Mouse (Mus musculus) liver, embryonic 14.5 days (tissue): ENCODE measurements around the gene Cenpn. TPM values are rescaled to one million over a fixed set of nuclear protein-coding genes. Genes with fewer than 3 reads are reported as not detected.

Experiments
- ATAC-seq: fragments of 200-750 bp; cut with Nextera tagmentation; 2 replicates; pipeline ENCODE4 v1.8.0; 2017; ENCODE audit warnings: moderate number of reproducible peaks, mild to moderate bottlenecking, moderate library complexity; ENCODE audit not compliant: insufficient read depth
- DNase-seq, 3 experiments: peaks; one replicate each; pipeline ENCODE4 v3.0.0-alpha.2; 2012 to 2013; ENCODE audit warnings: low read depth in 3 of 3, low spot score in 3 of 3
- H3K27ac ChIP-seq: fragments of 300-500 bp; sonication (generic); 2 replicates; pipeline ENCODE4 v1.5.1; 2014; ENCODE audit warnings: moderate library complexity, mild to moderate bottlenecking, control low read depth, inconsistent platforms
- H3K27me3 ChIP-seq: fragments of 300-500 bp; sonication (generic); 2 replicates; pipeline ENCODE4 v1.6.1; 2014; ENCODE audit warnings: mild to moderate bottlenecking, low read length, moderate library complexity; ENCODE audit not compliant: control insufficient read depth, insufficient read depth
- H3K36me3 ChIP-seq: fragments of 300-500 bp; sonication (generic); replicated peaks from 2 replicates; pipeline ENCODE4 v1.6.1; 2014; ENCODE audit warnings: low read depth; ENCODE audit not compliant: control insufficient read depth, insufficient read depth
- H3K4me1 ChIP-seq, 2 experiments: fragments of 200-500 bp in 1 of 2; fragments of 300-500 bp in 1 of 2; sonication (generic) in 1 of 2; replicated peaks; 2 replicates each; pipeline ENCODE4 v1.6.1; 2012 to 2014; ENCODE audit warnings: antibody characterized with exemption in 1 of 2, inconsistent platforms in 1 of 2, low read length in 1 of 2; ENCODE audit not compliant: control insufficient read depth in 2 of 2, insufficient read depth in 2 of 2
- H3K4me2 ChIP-seq: fragments of 300-500 bp; sonication (generic); 2 replicates; pipeline ENCODE4 v1.6.1; 2014; ENCODE audit warnings: low read depth, mild to moderate bottlenecking, control low read depth, moderate library complexity
- H3K4me3 ChIP-seq, 2 experiments: fragments of 200-500 bp in 1 of 2; fragments of 300-500 bp in 1 of 2; sonication (generic) in 1 of 2; 2 replicates each; pipeline ENCODE4 v1.5.1; 2012 to 2014; ENCODE audit warnings: low read depth in 2 of 2, low read length in 2 of 2, mild to moderate bottlenecking in 2 of 2, control low read depth in 1 of 2, inconsistent platforms in 1 of 2, moderate library complexity in 1 of 2; ENCODE audit not compliant: insufficient read depth in 1 of 2
- H3K9ac ChIP-seq: fragments of 300-500 bp; sonication (generic); replicated peaks from 2 replicates; pipeline ENCODE4 v1.6.1; 2014; ENCODE audit warnings: mild to moderate bottlenecking, control low read depth, moderate library complexity
- H3K9me3 ChIP-seq: fragments of 300-500 bp; sonication (generic); 2 replicates; pipeline ENCODE4 v1.6.1; 2016; ENCODE audit warnings: low read length, mixed read lengths; ENCODE audit not compliant: control insufficient read depth
- CTCF ChIP-seq: IDR thresholded peaks from 2 replicates; pipeline ENCODE4 v1.5.1; 2016; ENCODE audit warnings: antibody characterized with exemption, low read depth, control low read depth
- EP300 ChIP-seq: IDR thresholded peaks from 2 replicates; pipeline ENCODE4 v1.6.1; 2016; ENCODE audit warnings: antibody characterized with exemption, low read depth
- WGBS: fragments of 180-500 bp; shearing (Covaris S2); extraction: QIAGEN DNeasy Blood & Tissue Kit; methylation state at CpG from one replicate; pipeline ENCODE4 v1.1.7; 2014; ENCODE audit not compliant: insufficient replicate concordance; 5-methylcytosine and 5-hydroxymethylcytosine counted together
- polyA plus RNA-seq, 2 experiments: library from polyadenylated mRNA; depleted of rRNA in 1 of 2; stranded (reverse) in 1 of 2; unstranded in 1 of 2; fragments of >200 nt; fragmentation: Nextera tagmentation in 1 of 2; extraction: Ambion mirVana in 1 of 2; gene quantifications; 2 replicates each; pipeline versions ENCODE4 v1.2.1 to v1.2.3; 2012 to 2014

Cenpn gene
- polyA plus RNA-seq, 2 experiments: 21.3 to 27.4 TPM

DNA sequence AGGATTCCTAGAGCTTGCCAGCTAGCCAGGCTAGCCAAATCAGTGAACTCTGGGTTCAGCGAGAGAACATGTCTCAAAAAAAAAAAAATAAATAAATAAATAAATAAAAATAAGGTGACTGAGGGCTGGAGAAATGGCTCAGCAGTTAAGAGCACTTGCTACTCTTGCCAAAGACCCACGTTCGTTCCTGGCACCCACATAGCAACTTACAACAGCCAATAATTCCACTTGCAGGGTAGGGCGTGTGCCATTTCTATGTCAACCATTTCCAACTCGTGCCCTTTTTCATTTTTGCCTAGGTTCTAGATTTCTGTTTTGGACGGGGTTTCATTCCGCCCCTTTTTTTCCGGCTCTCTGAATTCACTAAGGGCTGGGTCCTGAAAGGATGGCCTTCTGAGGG, 56.5 kb downstream of the Cenpn start:
- no peak for DNase-seq
- no peak for ATAC-seq
- peaks cover 8 to 16% of the 10 kb centered on the region in 2 experiments for H3K4me1 ChIP-seq
- no peaks in the 10 kb centered on the region for H3K27me3 ChIP-seq
- no peaks in the 10 kb centered on the region for H3K9me3 ChIP-seq
- whole genome bisulfite sequencing: 34% methylated on average over 8 of the region's 8 CpGs
- H3K36me3 ChIP-seq: no peaks in the 10 kb centered on the region
- no peak overlapping the region for H3K27ac ChIP-seq
- H3K9ac ChIP-seq: peak overlapping the region; percentile 14; the same call in 1 of the 2 replicates
- H3K4me3 ChIP-seq: peak overlapping the region; percentile 83 to 90
- no peak for TF ChIP-seq CTCF
- TF ChIP-seq EP300: no peak
- peak overlapping the region; percentile 92 for H3K4me2 ChIP-seq

DNA sequence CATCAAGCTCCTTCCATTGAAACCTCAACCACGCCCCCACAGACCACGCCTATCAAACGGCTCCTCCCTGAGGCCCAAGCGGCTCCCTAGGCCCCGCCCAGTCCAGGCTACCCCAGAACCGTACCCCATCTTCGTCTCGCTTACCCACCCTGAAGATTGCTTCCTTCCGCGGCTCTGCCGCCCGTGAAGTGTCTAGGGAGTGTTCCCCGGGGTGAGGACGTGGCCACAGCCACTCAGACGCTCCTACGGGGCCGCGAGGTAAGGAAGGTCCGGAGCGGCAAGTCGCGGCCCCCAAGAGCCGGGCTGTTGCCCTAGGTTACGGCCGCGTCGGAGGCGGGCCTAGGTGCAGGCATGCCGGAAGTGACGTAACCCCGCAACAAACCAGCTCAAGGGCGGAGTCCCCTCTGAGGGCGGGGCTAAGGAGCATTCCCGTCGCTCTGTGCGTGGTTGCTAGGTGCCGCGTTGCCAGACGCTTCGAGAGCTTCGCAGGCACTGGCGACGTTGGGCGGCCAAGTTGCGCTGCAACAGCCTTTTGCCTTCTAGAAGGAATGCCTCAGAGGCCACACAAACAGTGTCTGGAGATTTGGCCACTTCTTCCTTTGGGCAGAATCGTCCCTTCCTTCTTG, 57.2 kb downstream of the Cenpn start, which contains the start of gene 1700030J22Rik:
1700030J22Rik (minus strand) TSS at position 329 of the 626 bp plus-strand sequence.
- no peaks in the 10 kb centered on the region for H3K9me3 ChIP-seq
- H3K4me3 ChIP-seq: peak within 1 kb of the TSS; percentile 83 to 90
- under 1% methylated on average over 46 of the region's 46 CpGs for WGBS
- peaks cover 8 to 16% of the 10 kb centered on the region in 2 experiments for H3K4me1 ChIP-seq
- DNase-seq (peak; percentile 97 to 98 (median 97)), ATAC-seq (peak; percentile 96)
- TF ChIP-seq CTCF (peak; percentile 49; the same call in 1 of the 2 replicates), EP300 (no peak)
- no peak within 1 kb of the TSS for H3K27ac ChIP-seq
- H3K4me2 ChIP-seq: peak within 1 kb of the TSS; percentile 92
- peak within 1 kb of the TSS; percentile 55 for H3K9ac ChIP-seq
- H3K27me3 ChIP-seq: no peaks in the 10 kb centered on the region
- H3K36me3 ChIP-seq: no peaks in the 10 kb centered on the region

DNA sequence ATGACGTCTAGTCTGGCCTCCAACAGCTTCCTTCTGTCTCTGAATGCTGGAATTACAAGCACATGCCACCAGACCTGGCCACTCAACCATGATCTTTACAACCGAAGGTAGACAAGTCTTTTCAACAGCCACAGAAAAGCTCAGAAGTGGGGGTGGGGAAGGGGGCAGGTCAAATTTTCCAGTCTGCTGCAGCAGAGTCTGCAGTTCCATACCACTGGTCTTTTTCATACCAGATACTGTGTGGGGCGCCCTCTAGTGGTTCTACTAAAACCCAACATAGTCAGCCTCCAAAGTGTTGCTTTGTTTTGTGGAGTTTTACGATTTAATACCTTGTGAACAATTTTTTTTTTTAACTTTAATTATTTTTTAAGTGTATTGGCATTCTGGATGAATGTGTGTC, 58.6 kb downstream of the Cenpn start:
- H3K36me3 ChIP-seq: 0 out of 2 replicates have a peak, but pooled peaks cover 3% of the 10 kb centered on the region
- DNase-seq (peak; percentile 52 to 61 (median 57)), ATAC-seq (no peak)
- H3K4me3 ChIP-seq: no peak overlapping the region
- peaks cover 8 to 16% of the 10 kb centered on the region in 2 experiments for H3K4me1 ChIP-seq
- 19% methylated on average over 4 of the region's 4 CpGs for WGBS
- H3K4me2 ChIP-seq: no peak overlapping the region; the same call in 1 of the 2 replicates
- TF ChIP-seq CTCF: peak; percentile 80
- 0 out of 2 replicates have a peak, but pooled peaks have one; percentile 8 for TF ChIP-seq EP300
- H3K27me3 ChIP-seq: no peaks in the 10 kb centered on the region
- no peak overlapping the region for H3K9ac ChIP-seq
- no peaks in the 10 kb centered on the region for H3K9me3 ChIP-seq
- no peak overlapping the region for H3K27ac ChIP-seq

DNA sequence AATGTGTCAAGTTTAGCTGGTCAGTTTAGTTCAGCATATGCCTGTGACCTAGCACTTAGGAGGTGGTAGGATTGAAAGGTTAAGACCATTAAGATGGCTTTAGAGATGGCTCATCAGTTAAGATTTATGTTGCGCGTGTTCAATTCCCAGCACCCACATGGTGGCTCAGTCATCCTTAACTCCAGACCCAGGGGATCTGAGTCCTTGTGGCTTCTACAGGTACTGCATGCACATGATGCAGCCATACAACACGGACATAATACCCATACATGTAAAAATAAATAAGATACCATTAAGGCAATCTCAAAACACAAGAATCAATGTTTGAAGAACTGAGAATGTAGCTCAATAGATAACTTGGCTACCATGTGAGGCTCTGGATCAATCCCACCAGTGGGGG, 68.3 kb downstream of the Cenpn start:
- TF ChIP-seq CTCF (peak; percentile 23; the same call in 1 of the 2 replicates), EP300 (no peak)
- Histone ChIP-seq H3K36me3 (peaks cover 3% of the 10 kb centered on the region), H3K4me2 (no peak overlapping the region), H3K4me1 (peaks cover 3 to 9% of the 10 kb centered on the region in 2 experiments; a peak in 2 of 4 replicates), H3K9me3 (no peaks in the 10 kb centered on the region), H3K4me3 (no peak overlapping the region), H3K9ac (no peak overlapping the region), H3K27me3 (no peaks in the 10 kb centered on the region), H3K27ac (no peak overlapping the region)
- DNase-seq (no peak), ATAC-seq (no peak)
- WGBS: 84% methylated on average over 3 of the region's 3 CpGs

Other genes with a start within 250 kb of the Cenpn start
- 0.55 and 0.77 TPM in 2 replicates for gene Cdyl2, start 188.7 kb upstream of the Cenpn start, polyA plus RNA-seq (2012; rRNA removed)
- 1.5 and 2.2 TPM in 2 replicates for gene Cdyl2, start 188.7 kb upstream of the Cenpn start, polyA plus RNA-seq (2014; fragmentation: Nextera tagmentation; extraction: Ambion mirVana)
- 15.3 and 20.6 TPM in 2 replicates for gene Cmc2, start 275 bp upstream of the Cenpn start, polyA plus RNA-seq (2012; rRNA removed)
- gene Cmc2, start 275 bp upstream of the Cenpn start, polyA plus RNA-seq (2014; fragmentation: Nextera tagmentation; extraction: Ambion mirVana): 81.1 and 87.6 TPM in 2 replicates
- 2.8 and 3.3 TPM in 2 replicates for gene Atmin, start 21.7 kb downstream of the Cenpn start, polyA plus RNA-seq (2012; rRNA removed)
- gene Atmin, start 21.7 kb downstream of the Cenpn start, polyA plus RNA-seq (2014; fragmentation: Nextera tagmentation; extraction: Ambion mirVana): 3.3 and 4.9 TPM in 2 replicates
- gene 1700030J22Rik, start 57.2 kb downstream of the Cenpn start, polyA plus RNA-seq (2012; rRNA removed): 0.25 and 0.29 TPM in 2 replicates
- 0.18 and 0.20 TPM in 2 replicates for gene 1700030J22Rik, start 57.2 kb downstream of the Cenpn start, polyA plus RNA-seq (2014; fragmentation: Nextera tagmentation; extraction: Ambion mirVana)
- gene Gcsh, start 71.8 kb downstream of the Cenpn start, polyA plus RNA-seq (2012; rRNA removed): 24.8 and 38.8 TPM in 2 replicates
- gene Gcsh, start 71.8 kb downstream of the Cenpn start, polyA plus RNA-seq (2014; fragmentation: Nextera tagmentation; extraction: Ambion mirVana): 81.3 and 84.0 TPM in 2 replicates
- not detected in 2 replicates for gene Pkd1l2, start 160.7 kb downstream of the Cenpn start, polyA plus RNA-seq (2012; rRNA removed)
- gene Pkd1l2, start 160.7 kb downstream of the Cenpn start, polyA plus RNA-seq (2014; fragmentation: Nextera tagmentation; extraction: Ambion mirVana): not detected in 2 replicates
- 4.3 and 5.2 TPM in 2 replicates for gene Bco1, start 174.1 kb downstream of the Cenpn start, polyA plus RNA-seq (2012; rRNA removed)
- 3.2 and 4.3 TPM in 2 replicates for gene Bco1, start 174.1 kb downstream of the Cenpn start, polyA plus RNA-seq (2014; fragmentation: Nextera tagmentation; extraction: Ambion mirVana)
- 1.4 and 1.6 TPM in 2 replicates for gene Gan, start 236.4 kb downstream of the Cenpn start, polyA plus RNA-seq (2012; rRNA removed)
- gene Gan, start 236.4 kb downstream of the Cenpn start, polyA plus RNA-seq (2014; fragmentation: Nextera tagmentation; extraction: Ambion mirVana): 0.62 and 0.77 TPM in 2 replicates